Mouse (Mus musculus): Measurements from ENCODE around the gene Gstt3. TPM values are rescaled to one million over a fixed set of nuclear protein-coding genes. Genes with fewer than 3 reads are reported as not detected.

The Gstt3 gene
- polyA plus RNA-seq, 1 experiment from 2014 or later = 8.0 TPM

DNA sequence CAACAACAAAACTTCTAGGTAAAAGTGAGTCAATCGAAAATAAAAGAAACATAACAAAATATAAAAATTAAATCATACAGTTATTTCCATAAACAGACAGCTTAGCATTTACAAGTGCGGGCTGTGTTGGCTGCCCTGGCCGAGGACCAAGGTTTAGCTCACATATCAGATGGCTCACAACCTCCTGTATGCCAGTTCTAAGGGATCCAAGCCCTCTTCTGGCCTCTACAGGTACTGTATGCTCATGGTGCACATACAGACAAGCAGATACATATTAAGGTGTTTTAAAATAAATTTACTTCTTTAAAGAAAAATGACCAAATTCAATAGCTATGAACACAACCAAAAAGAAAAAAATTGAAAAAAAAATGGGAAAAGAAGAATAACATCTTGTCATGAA is 20.9 kb downstream of the Gstt3 start:
- no peak for DNase-seq
- WGBS (ENCODE audit: insufficient replicate concordance) = 87% methylated on average over 3 of the region's 3 CpGs
- no peaks in the 10 kb centered on the region for H3K27me3 ChIP-seq
- no peak overlapping the region for H3K27ac ChIP-seq
- H3K9ac ChIP-seq = no peak overlapping the region
- H3K9me3 ChIP-seq (replicated peaks) = no peaks in the 10 kb centered on the region
- peaks cover 24% of the 10 kb centered on the region for H3K4me1 ChIP-seq (replicated peaks)
- no peak for ATAC-seq (ENCODE audit: low read depth)
- no peak overlapping the region for H3K4me2 ChIP-seq
- H3K36me3 ChIP-seq = peaks cover 60% of the 10 kb centered on the region
- H3K4me3 ChIP-seq (replicated peaks) = no peak overlapping the region

DNA sequence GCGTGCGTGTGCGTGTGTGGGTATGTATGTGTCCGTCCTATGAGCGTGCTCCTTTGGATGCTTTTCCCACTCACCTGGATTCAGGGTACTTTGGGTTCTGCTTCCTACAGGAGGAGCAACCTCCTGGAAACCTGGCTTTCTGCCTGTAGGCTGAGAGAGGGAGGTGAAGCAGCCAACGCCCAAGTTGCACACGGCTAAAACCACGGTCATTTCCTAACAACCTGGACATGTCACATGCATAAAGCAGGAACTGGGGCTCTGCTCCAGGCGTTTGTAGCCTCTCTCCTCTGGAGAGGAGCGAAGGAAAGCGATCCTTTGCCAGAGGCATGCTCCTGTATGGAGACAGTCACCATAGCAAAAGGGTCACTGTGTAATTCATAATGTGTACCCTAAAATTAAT is 24.5 kb downstream of the Gstt3 start:
- H3K27me3 ChIP-seq = no peaks in the 10 kb centered on the region
- H3K4me1 ChIP-seq (replicated peaks) = peaks cover 3% of the 10 kb centered on the region
- H3K4me2 ChIP-seq = no peak overlapping the region
- H3K9me3 ChIP-seq (replicated peaks) = no peaks in the 10 kb centered on the region
- H3K4me3 ChIP-seq (replicated peaks) = no peak overlapping the region
- no peak for DNase-seq
- H3K9ac ChIP-seq = no peak overlapping the region
- no peak for ATAC-seq (ENCODE audit: low read depth)
- WGBS (ENCODE audit: insufficient replicate concordance) = 79% methylated on average over 11 of the region's 11 CpGs
- H3K27ac ChIP-seq = no peak overlapping the region
- H3K36me3 ChIP-seq = peaks cover 92% of the 10 kb centered on the region

DNA sequence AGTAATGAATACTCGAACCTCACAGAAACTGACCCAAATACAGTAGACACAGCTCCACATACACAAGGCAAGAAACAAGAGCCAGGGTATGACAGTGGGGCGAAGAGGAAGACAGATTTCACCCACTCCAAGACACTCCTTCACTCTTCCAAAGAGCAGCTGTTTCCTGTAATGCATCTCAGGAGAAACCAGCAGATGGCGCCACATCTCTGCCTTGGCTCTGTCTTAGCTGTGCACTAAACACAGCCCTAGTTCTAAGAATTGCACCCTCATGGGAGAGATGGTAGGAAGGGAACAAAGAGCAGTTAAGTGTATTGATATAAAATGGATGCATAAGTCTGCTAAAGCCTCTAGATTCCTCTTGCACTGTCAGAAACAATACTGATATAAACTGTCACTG is 37.2 kb downstream of the Gstt3 start:
- Histone ChIP-seq H3K4me1 (replicated peaks) (0 out of 2 replicates have a peak, but pooled peaks cover 4% of the 10 kb centered on the region), H3K4me3 (replicated peaks) (no peak overlapping the region), H3K9me3 (replicated peaks) (no peaks in the 10 kb centered on the region), H3K9ac (no peak overlapping the region), H3K4me2 (no peak overlapping the region), H3K27me3 (no peaks in the 10 kb centered on the region), H3K36me3 (peaks cover 99% of the 10 kb centered on the region), H3K27ac (no peak overlapping the region)
- peak; percentile 80 for ATAC-seq (ENCODE audit: low read depth)
- 41% methylated on average over 3 of the region's 3 CpGs for WGBS (ENCODE audit: insufficient replicate concordance)
- DNase-seq = peak; percentile 52

DNA sequence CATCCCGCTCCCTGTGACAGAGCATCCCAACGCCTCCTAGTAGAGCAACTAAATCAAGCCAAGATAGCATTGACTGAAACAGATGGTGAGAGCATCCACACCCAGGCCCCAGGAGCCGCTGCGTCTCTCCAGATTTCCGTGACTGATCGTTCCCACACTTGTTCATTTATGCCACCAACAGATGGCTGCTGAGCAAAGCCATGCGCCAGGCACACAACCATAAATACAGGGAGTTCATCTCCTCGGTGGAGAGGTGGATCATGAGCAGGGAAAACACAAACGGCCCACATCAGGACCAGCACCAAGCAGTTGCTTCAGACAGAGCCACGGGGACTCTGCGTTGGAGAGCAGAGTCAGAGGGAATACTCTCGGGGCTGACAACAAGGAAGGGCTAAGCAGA is 37.8 kb downstream of the Gstt3 start:
- Histone ChIP-seq H3K9ac (no peak overlapping the region), H3K27ac (no peak overlapping the region), H3K36me3 (peaks cover 99% of the 10 kb centered on the region), H3K4me3 (replicated peaks) (no peak overlapping the region), H3K9me3 (replicated peaks) (no peaks in the 10 kb centered on the region), H3K4me2 (no peak overlapping the region), H3K4me1 (replicated peaks) (0 out of 2 replicates have a peak, but pooled peaks cover 4% of the 10 kb centered on the region), H3K27me3 (no peaks in the 10 kb centered on the region)
- DNase-seq (no peak), ATAC-seq (ENCODE audit: low read depth) (no peak)
- 89% methylated on average over 12 of the region's 12 CpGs for WGBS (ENCODE audit: insufficient replicate concordance)

DNA sequence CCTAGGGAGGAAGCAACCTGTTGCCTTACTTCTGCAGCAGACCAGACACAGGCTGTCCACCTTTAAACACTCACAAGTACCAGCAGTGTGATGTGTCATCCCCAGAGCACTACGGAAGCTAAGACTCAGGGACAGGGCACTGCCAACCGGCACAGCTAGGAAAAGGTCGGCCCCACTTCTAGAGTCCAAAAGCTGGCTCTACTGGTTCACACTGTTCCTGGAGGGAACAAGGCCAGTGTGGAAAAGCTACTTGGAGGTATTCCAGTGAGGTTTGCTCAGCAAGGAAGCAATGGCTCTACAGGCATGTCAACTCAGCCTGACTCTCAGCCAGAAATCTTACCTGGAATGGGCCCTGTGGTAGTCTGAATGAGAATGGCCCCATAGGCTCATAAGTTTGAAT is 40.3 kb downstream of the Gstt3 start:
- no peak overlapping the region for H3K4me3 ChIP-seq (replicated peaks)
- H3K4me2 ChIP-seq = no peak overlapping the region
- WGBS (ENCODE audit: insufficient replicate concordance) = 93% methylated on average over 3 of the region's 3 CpGs
- H3K27me3 ChIP-seq = no peaks in the 10 kb centered on the region
- H3K27ac ChIP-seq = no peak overlapping the region
- ATAC-seq (ENCODE audit: low read depth) (no peak), DNase-seq (no peak)
- peaks cover 98% of the 10 kb centered on the region for H3K36me3 ChIP-seq
- 0 out of 2 replicates have a peak, but pooled peaks cover 4% of the 10 kb centered on the region for H3K4me1 ChIP-seq (replicated peaks)
- no peak overlapping the region for H3K9ac ChIP-seq
- no peaks in the 10 kb centered on the region for H3K9me3 ChIP-seq (replicated peaks)

DNA sequence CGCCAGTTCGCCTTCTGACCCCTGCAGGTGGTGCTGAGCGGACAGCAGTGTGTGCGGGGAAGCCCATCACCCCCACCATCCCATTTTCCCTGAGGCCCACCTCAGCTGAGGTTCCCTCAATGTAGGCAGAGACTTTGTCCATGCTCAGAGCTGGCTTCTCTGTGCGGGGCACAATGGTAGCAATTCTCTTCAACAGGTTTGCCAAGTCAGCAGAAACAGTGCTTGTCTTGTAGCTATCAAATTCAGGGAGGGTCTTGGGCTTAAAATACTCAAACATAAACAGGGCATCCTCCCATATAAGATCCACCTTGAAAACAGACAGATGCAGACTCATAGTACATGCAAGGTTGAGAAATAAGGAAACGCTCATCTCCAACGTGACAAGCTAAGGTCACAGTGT is 55.8 kb downstream of the Gstt3 start:
- no peak overlapping the region for H3K4me3 ChIP-seq (replicated peaks)
- no peak for ATAC-seq (ENCODE audit: low read depth)
- WGBS (ENCODE audit: insufficient replicate concordance) = 86% methylated on average over 7 of the region's 7 CpGs

More for the DNA sequence above, 55.8 kb downstream of the Gstt3 start:
- peaks cover 93% of the 10 kb centered on the region for H3K36me3 ChIP-seq
- no peak overlapping the region for H3K4me2 ChIP-seq
- H3K27me3 ChIP-seq = no peaks in the 10 kb centered on the region
- H3K4me1 ChIP-seq (replicated peaks) = no peaks in the 10 kb centered on the region
- DNase-seq = no peak
- no peaks in the 10 kb centered on the region for H3K9me3 ChIP-seq (replicated peaks)
- H3K27ac ChIP-seq = no peak overlapping the region
- no peak overlapping the region for H3K9ac ChIP-seq

Other genes with a start within 250 kb of the Gstt3 start
- gene Lrrc75b, start 221.1 kb downstream of the Gstt3 start, polyA plus RNA-seq (2015; fragmentation: Nextera tagmentation; extraction: Ambion mirVana) = 0.05 and 0.07 TPM in 2 replicates
- 4.7 and 5.4 TPM in 2 replicates for gene Ggt1, start 219.8 kb downstream of the Gstt3 start, polyA plus RNA-seq (2015; fragmentation: Nextera tagmentation; extraction: Ambion mirVana)
- 0.52 and 0.59 TPM in 2 replicates for gene Ggt5, start 192.1 kb downstream of the Gstt3 start, polyA plus RNA-seq (2015; fragmentation: Nextera tagmentation; extraction: Ambion mirVana)
- gene Susd2, start 137.4 kb downstream of the Gstt3 start, polyA plus RNA-seq (2015; fragmentation: Nextera tagmentation; extraction: Ambion mirVana) = 1.0 and 1.4 TPM in 2 replicates
- 15.4 and 16.6 TPM in 2 replicates for gene Cabin1, start 17.1 kb downstream of the Gstt3 start, polyA plus RNA-seq (2015; fragmentation: Nextera tagmentation; extraction: Ambion mirVana)
- gene Ddt, start 8.0 kb downstream of the Gstt3 start, polyA plus RNA-seq (2015; fragmentation: Nextera tagmentation; extraction: Ambion mirVana) = 180 and 186 TPM in 2 replicates
- gene Gm20441, start 460 bp downstream of the Gstt3 start, polyA plus RNA-seq (2015; fragmentation: Nextera tagmentation; extraction: Ambion mirVana) = not detected in 2 replicates
- gene Gstt1, start 17.2 kb upstream of the Gstt3 start, polyA plus RNA-seq (2015; fragmentation: Nextera tagmentation; extraction: Ambion mirVana) = 49.2 and 50.2 TPM in 2 replicates
- gene Gstt4, start 41.1 kb upstream of the Gstt3 start, polyA plus RNA-seq (2015; fragmentation: Nextera tagmentation; extraction: Ambion mirVana) = not detected in 2 replicates
- gene Gstt2, start 56.0 kb upstream of the Gstt3 start, polyA plus RNA-seq (2015; fragmentation: Nextera tagmentation; extraction: Ambion mirVana) = 35.3 and 39.2 TPM in 2 replicates
- gene Mif, start 78.8 kb upstream of the Gstt3 start, polyA plus RNA-seq (2015; fragmentation: Nextera tagmentation; extraction: Ambion mirVana) = 877 and 1,047 TPM in 2 replicates
- 0.21 and 0.51 TPM in 2 replicates for gene Derl3, start 112.0 kb upstream of the Gstt3 start, polyA plus RNA-seq (2015; fragmentation: Nextera tagmentation; extraction: Ambion mirVana)
- 85.6 and 88.1 TPM in 2 replicates for gene Smarcb1, start 140.2 kb upstream of the Gstt3 start, polyA plus RNA-seq (2015; fragmentation: Nextera tagmentation; extraction: Ambion mirVana)
- 88.0 and 110 TPM in 2 replicates for gene Chchd10, start 151.7 kb upstream of the Gstt3 start, polyA plus RNA-seq (2015; fragmentation: Nextera tagmentation; extraction: Ambion mirVana)
- gene Mmp11, start 155.1 kb upstream of the Gstt3 start, polyA plus RNA-seq (2015; fragmentation: Nextera tagmentation; extraction: Ambion mirVana) = 3.6 and 4.1 TPM in 2 replicates
- 21.7 and 25.1 TPM in 2 replicates for gene Gm867, start 159.3 kb upstream of the Gstt3 start, polyA plus RNA-seq (2015; fragmentation: Nextera tagmentation; extraction: Ambion mirVana)
- gene Vpreb3, start 161.6 kb upstream of the Gstt3 start, polyA plus RNA-seq (2015; fragmentation: Nextera tagmentation; extraction: Ambion mirVana) = 0.67 and 0.81 TPM in 2 replicates
- gene Gm5134, start 173.1 kb upstream of the Gstt3 start, polyA plus RNA-seq (2015; fragmentation: Nextera tagmentation; extraction: Ambion mirVana) = 0.08 TPM in 1 of 2 replicates, not detected in the other

All from liver, embryonic 13.5 days (tissue).